Mouse (Mus musculus): ENCODE measurements at regions not wholly inside any gene's neighbourhood (a gene's known extent, or its start where the extent isn't known, plus 50 kb on each side); places are given as distances from the start of the nearest gene placed in this dataset.

GRCm38 (mm10) chr12:119074742-119075478, 108.7 kb upstream of the Abcb5 start:
- ATAC-seq (ENCODE audit: low FRiP score, low TSS enrichment): no peak
- no peak overlapping the region for H3K27ac ChIP-seq (ENCODE audit: low read depth, low read length)

GRCm38 (mm10) chr12:119074147-119074546, 107.9 kb upstream of the Abcb5 start:
- no peak overlapping the region for H3K4me2 ChIP-seq (replicated peaks; ENCODE audit: low read depth, low read length)
- no peaks in the 10 kb centered on the region for H3K9me3 ChIP-seq (ENCODE audit: control insufficient read depth, low read length)
- H3K27ac ChIP-seq (ENCODE audit: low read depth, low read length): no peak overlapping the region
- H3K4me3 ChIP-seq (ENCODE audit: low read length): no peak overlapping the region
- H3K9ac ChIP-seq (ENCODE audit: low read depth, low read length): no peak overlapping the region
- H3K27me3 ChIP-seq (ENCODE audit: control insufficient read depth, insufficient read depth, low read length): no peaks in the 10 kb centered on the region
- H3K4me1 ChIP-seq (ENCODE audit: control insufficient read depth, insufficient read depth, low read length): no peaks in the 10 kb centered on the region
- H3K36me3 ChIP-seq (ENCODE audit: control insufficient read depth, insufficient read depth, low read length): no peaks in the 10 kb centered on the region
- no peak for ATAC-seq (ENCODE audit: low FRiP score, low TSS enrichment)

More at GRCm38 (mm10) chr12:119074742-119075478, 108.7 kb upstream of the Abcb5 start:
- H3K4me3 ChIP-seq (ENCODE audit: low read length): no peak overlapping the region
- H3K27me3 ChIP-seq (ENCODE audit: control insufficient read depth, insufficient read depth, low read length): no peaks in the 10 kb centered on the region
- WGBS: 67% methylated on average over 2 of the region's 2 CpGs
- no peak overlapping the region for H3K9ac ChIP-seq (ENCODE audit: low read depth, low read length)
- H3K9me3 ChIP-seq (ENCODE audit: control insufficient read depth, low read length): no peaks in the 10 kb centered on the region
- H3K36me3 ChIP-seq (ENCODE audit: control insufficient read depth, insufficient read depth, low read length): no peaks in the 10 kb centered on the region
- H3K4me2 ChIP-seq (replicated peaks; ENCODE audit: low read depth, low read length): no peak overlapping the region
- no peaks in the 10 kb centered on the region for H3K4me1 ChIP-seq (ENCODE audit: control insufficient read depth, insufficient read depth, low read length)

GRCm38 (mm10) chr12:119070963-119071362, 104.7 kb upstream of the Abcb5 start:
- WGBS: 76% methylated on average over 1 of the region's 1 CpGs
- no peak overlapping the region for H3K9ac ChIP-seq (ENCODE audit: low read depth, low read length)
- 0 out of 2 replicates have a peak overlapping the region, but pooled peaks have one; percentile 4 for H3K27ac ChIP-seq (ENCODE audit: low read depth, low read length)
- H3K9me3 ChIP-seq (ENCODE audit: control insufficient read depth, low read length): no peaks in the 10 kb centered on the region
- ATAC-seq (ENCODE audit: low FRiP score, low TSS enrichment): peak; percentile 80; the same call in 1 of the 2 replicates
- H3K27me3 ChIP-seq (ENCODE audit: control insufficient read depth, insufficient read depth, low read length): no peaks in the 10 kb centered on the region
- H3K4me2 ChIP-seq (replicated peaks; ENCODE audit: low read depth, low read length): no peak overlapping the region
- H3K36me3 ChIP-seq (ENCODE audit: control insufficient read depth, insufficient read depth, low read length): no peaks in the 10 kb centered on the region
- no peak overlapping the region for H3K4me3 ChIP-seq (ENCODE audit: low read length)
- no peaks in the 10 kb centered on the region for H3K4me1 ChIP-seq (ENCODE audit: control insufficient read depth, insufficient read depth, low read length)

GRCm38 (mm10) chr12:119070446-119070845, 104.2 kb upstream of the Abcb5 start:
- Histone ChIP-seq H3K9ac (ENCODE audit: low read depth, low read length) (no peak overlapping the region), H3K9me3 (ENCODE audit: control insufficient read depth, low read length) (no peaks in the 10 kb centered on the region), H3K4me2 (replicated peaks; ENCODE audit: low read depth, low read length) (no peak overlapping the region), H3K27me3 (ENCODE audit: control insufficient read depth, insufficient read depth, low read length) (no peaks in the 10 kb centered on the region), H3K4me3 (ENCODE audit: low read length) (no peak overlapping the region), H3K27ac (ENCODE audit: low read depth, low read length) (no peak overlapping the region), H3K36me3 (ENCODE audit: control insufficient read depth, insufficient read depth, low read length) (no peaks in the 10 kb centered on the region), H3K4me1 (ENCODE audit: control insufficient read depth, insufficient read depth, low read length) (no peaks in the 10 kb centered on the region)
- peak; percentile 46; the same call in 1 of the 2 replicates for ATAC-seq (ENCODE audit: low FRiP score, low TSS enrichment)
- WGBS: 6% methylated on average over 1 of the region's 1 CpGs

GRCm38 (mm10) chr12:119069747-119070146, 103.5 kb upstream of the Abcb5 start:
- no peaks in the 10 kb centered on the region for H3K27me3 ChIP-seq (ENCODE audit: control insufficient read depth, insufficient read depth, low read length)
- no peaks in the 10 kb centered on the region for H3K4me1 ChIP-seq (ENCODE audit: control insufficient read depth, insufficient read depth, low read length)
- whole genome bisulfite sequencing: 77% methylated on average over 3 of the region's 3 CpGs
- H3K27ac ChIP-seq (ENCODE audit: low read depth, low read length): no peak overlapping the region
- no peaks in the 10 kb centered on the region for H3K36me3 ChIP-seq (ENCODE audit: control insufficient read depth, insufficient read depth, low read length)
- H3K9me3 ChIP-seq (ENCODE audit: control insufficient read depth, low read length): no peaks in the 10 kb centered on the region
- no peak overlapping the region for H3K4me2 ChIP-seq (replicated peaks; ENCODE audit: low read depth, low read length)
- ATAC-seq (ENCODE audit: low FRiP score, low TSS enrichment): no peak
- no peak overlapping the region for H3K9ac ChIP-seq (ENCODE audit: low read depth, low read length)
- no peak overlapping the region for H3K4me3 ChIP-seq (ENCODE audit: low read length)

GRCm38 (mm10) chr12:119068079-119068478, 101.9 kb upstream of the Abcb5 start:
- Histone ChIP-seq H3K9me3 (ENCODE audit: control insufficient read depth, low read length) (no peaks in the 10 kb centered on the region), H3K27me3 (ENCODE audit: control insufficient read depth, insufficient read depth, low read length) (no peaks in the 10 kb centered on the region), H3K9ac (ENCODE audit: low read depth, low read length) (no peak overlapping the region), H3K4me2 (replicated peaks; ENCODE audit: low read depth, low read length) (no peak overlapping the region), H3K4me1 (ENCODE audit: control insufficient read depth, insufficient read depth, low read length) (no peaks in the 10 kb centered on the region), H3K36me3 (ENCODE audit: control insufficient read depth, insufficient read depth, low read length) (no peaks in the 10 kb centered on the region), H3K4me3 (ENCODE audit: low read length) (no peak overlapping the region), H3K27ac (ENCODE audit: low read depth, low read length) (no peak overlapping the region)
- WGBS: 100% methylated on average over 2 of the region's 2 CpGs
- ATAC-seq (ENCODE audit: low FRiP score, low TSS enrichment): no peak

GRCm38 (mm10) chr12:119062931-119063330, 96.7 kb upstream of the Abcb5 start:
- H3K9ac ChIP-seq (ENCODE audit: low read depth, low read length): no peak overlapping the region
- H3K9me3 ChIP-seq (ENCODE audit: control insufficient read depth, low read length): no peaks in the 10 kb centered on the region
- no peak overlapping the region for H3K27ac ChIP-seq (ENCODE audit: low read depth, low read length)
- H3K4me2 ChIP-seq (replicated peaks; ENCODE audit: low read depth, low read length): no peak overlapping the region
- no peaks in the 10 kb centered on the region for H3K27me3 ChIP-seq (ENCODE audit: control insufficient read depth, insufficient read depth, low read length)
- no peak for ATAC-seq (ENCODE audit: low FRiP score, low TSS enrichment)
- 74% methylated on average over 2 of the region's 2 CpGs for WGBS
- H3K36me3 ChIP-seq (ENCODE audit: control insufficient read depth, insufficient read depth, low read length): no peaks in the 10 kb centered on the region
- H3K4me1 ChIP-seq (ENCODE audit: control insufficient read depth, insufficient read depth, low read length): no peaks in the 10 kb centered on the region
- no peak overlapping the region for H3K4me3 ChIP-seq (ENCODE audit: low read length)

- Histone ChIP-seq H3K4me1 (ENCODE audit: control insufficient read depth, insufficient read depth, low read length) (no peaks in the 10 kb centered on the region), H3K9ac (ENCODE audit: low read depth, low read length) (no peak overlapping the region), H3K36me3 (ENCODE audit: control insufficient read depth, insufficient read depth, low read length) (no peaks in the 10 kb centered on the region), H3K27ac (ENCODE audit: low read depth, low read length) (no peak overlapping the region), H3K27me3 (ENCODE audit: control insufficient read depth, insufficient read depth, low read length) (no peaks in the 10 kb centered on the region), H3K4me2 (replicated peaks; ENCODE audit: low read depth, low read length) (no peak overlapping the region), H3K9me3 (ENCODE audit: control insufficient read depth, low read length) (no peaks in the 10 kb centered on the region), H3K4me3 (ENCODE audit: low read length) (no peak overlapping the region)
- no peak for ATAC-seq (ENCODE audit: low FRiP score, low TSS enrichment)
Observed at GRCm38 (mm10) chr12:119062490-119062889, 96.3 kb upstream of the Abcb5 start.

- H3K27ac ChIP-seq (ENCODE audit: low read depth, low read length): no peak overlapping the region
- no peak overlapping the region for H3K4me3 ChIP-seq (ENCODE audit: low read length)
- H3K36me3 ChIP-seq (ENCODE audit: control insufficient read depth, insufficient read depth, low read length): no peaks in the 10 kb centered on the region
- no peaks in the 10 kb centered on the region for H3K9me3 ChIP-seq (ENCODE audit: control insufficient read depth, low read length)
- H3K4me2 ChIP-seq (replicated peaks; ENCODE audit: low read depth, low read length): no peak overlapping the region
- no peak for ATAC-seq (ENCODE audit: low FRiP score, low TSS enrichment)
- H3K9ac ChIP-seq (ENCODE audit: low read depth, low read length): no peak overlapping the region
- 24% methylated on average over 3 of the region's 3 CpGs for WGBS
- no peaks in the 10 kb centered on the region for H3K4me1 ChIP-seq (ENCODE audit: control insufficient read depth, insufficient read depth, low read length)
- H3K27me3 ChIP-seq (ENCODE audit: control insufficient read depth, insufficient read depth, low read length): no peaks in the 10 kb centered on the region
Observed at GRCm38 (mm10) chr12:119054560-119054959, 88.3 kb upstream of the Abcb5 start.
